Mouse (Mus musculus) midbrain, embryonic 12.5 days (tissue): ENCODE measurements at regions not wholly inside any gene's neighbourhood (a gene's known extent, or its start where the extent isn't known, plus 50 kb on each side); places are given as distances from the start of the nearest gene placed in this dataset.

Source experiments
- ATAC-seq: fragments of 200-750 bp; cut with Nextera tagmentation; 2 replicates; pipeline ENCODE4 v1.8.0; 2017; ENCODE audit warnings: low read depth, moderate TSS enrichment, moderate library complexity; ENCODE audit not compliant: low FRiP score
- H3K27ac ChIP-seq: fragments of 300-500 bp; sonication (generic); replicated peaks from 2 replicates; pipeline ENCODE4 v1.5.1; 2016; ENCODE audit warnings: mild to moderate bottlenecking
- H3K27me3 ChIP-seq: fragments of 300-500 bp; sonication (generic); 2 replicates; pipeline ENCODE4 v1.6.1; 2016; ENCODE audit warnings: mild to moderate bottlenecking
- H3K36me3 ChIP-seq: fragments of 300-500 bp; sonication (generic); 2 replicates; pipeline ENCODE4 v1.6.1; 2016
- H3K4me1 ChIP-seq: fragments of 300-500 bp; sonication (generic); 2 replicates; pipeline ENCODE4 v1.6.1; 2016
- H3K4me2 ChIP-seq: fragments of 300-500 bp; sonication (generic); replicated peaks from 2 replicates; pipeline ENCODE4 v1.6.1; 2016; ENCODE audit warnings: mild to moderate bottlenecking, moderate library complexity
- H3K4me3 ChIP-seq: fragments of 300-500 bp; sonication (generic); 2 replicates; pipeline ENCODE4 v1.5.1; 2016; ENCODE audit warnings: mild to moderate bottlenecking
- H3K9ac ChIP-seq: fragments of 300-500 bp; sonication (generic); replicated peaks from 2 replicates; pipeline ENCODE4 v1.6.1; 2016; ENCODE audit warnings: mild to moderate bottlenecking, moderate library complexity
- H3K9me3 ChIP-seq: fragments of 300-500 bp; sonication (generic); 2 replicates; pipeline ENCODE4 v1.6.1; 2016; ENCODE audit warnings: mild to moderate bottlenecking
- WGBS: fragments of 180-500 bp; shearing (Covaris S2); methylation state at CpG from one replicate; pipeline ENCODE4 v1.1.7; 2016; 5-methylcytosine and 5-hydroxymethylcytosine counted together

GRCm38 (mm10) chr9:47054595-47054994, 56.1 kb downstream of the Gm4791 start:
- H3K36me3 ChIP-seq, result no peaks in the 10 kb centered on the region
- WGBS, result 70% methylated on average over 10 of the region's 10 CpGs

GRCm38 (mm10) chr9:47055558-47055957, 57.0 kb downstream of the Gm4791 start:
- H3K4me3 ChIP-seq, result no peak overlapping the region
- H3K4me1 ChIP-seq, result no peaks in the 10 kb centered on the region
- no peak for ATAC-seq
- no peak overlapping the region for H3K4me2 ChIP-seq
- no peak overlapping the region for H3K9ac ChIP-seq
- H3K9me3 ChIP-seq, result no peaks in the 10 kb centered on the region
- no peaks in the 10 kb centered on the region for H3K27me3 ChIP-seq
- no peaks in the 10 kb centered on the region for H3K36me3 ChIP-seq
- no peak overlapping the region for H3K27ac ChIP-seq
- 85% methylated on average over 6 of the region's 6 CpGs for WGBS

More at GRCm38 (mm10) chr9:47054595-47054994, 56.1 kb downstream of the Gm4791 start:
- H3K4me2 ChIP-seq, result no peak overlapping the region
- 0 out of 2 replicates have a peak, but pooled peaks cover 5% of the 10 kb centered on the region for H3K9me3 ChIP-seq
- no peak overlapping the region for H3K9ac ChIP-seq
- H3K27ac ChIP-seq, result no peak overlapping the region
- H3K4me1 ChIP-seq, result no peaks in the 10 kb centered on the region
- ATAC-seq, result no peak
- no peaks in the 10 kb centered on the region for H3K27me3 ChIP-seq
- H3K4me3 ChIP-seq, result no peak overlapping the region

- no peaks in the 10 kb centered on the region for H3K27me3 ChIP-seq
- 0 out of 2 replicates have a peak, but pooled peaks cover 2% of the 10 kb centered on the region for H3K4me1 ChIP-seq
- H3K27ac ChIP-seq, result no peak overlapping the region
- no peak overlapping the region for H3K9ac ChIP-seq
- H3K36me3 ChIP-seq, result no peaks in the 10 kb centered on the region
- ATAC-seq, result no peak
- no peak overlapping the region for H3K4me2 ChIP-seq
- 81% methylated on average over 7 of the region's 7 CpGs for WGBS
- H3K9me3 ChIP-seq, result no peaks in the 10 kb centered on the region
- no peak overlapping the region for H3K4me3 ChIP-seq
Observed at GRCm38 (mm10) chr9:47059339-47060005, 60.9 kb downstream of the Gm4791 start.

GRCm38 (mm10) chr9:47060757-47061156, 62.2 kb downstream of the Gm4791 start:
- Histone ChIP-seq H3K27ac (no peak overlapping the region), H3K4me1 (0 out of 2 replicates have a peak, but pooled peaks cover 2% of the 10 kb centered on the region), H3K4me2 (no peak overlapping the region), H3K9me3 (no peaks in the 10 kb centered on the region), H3K27me3 (no peaks in the 10 kb centered on the region), H3K4me3 (no peak overlapping the region), H3K9ac (no peak overlapping the region), H3K36me3 (no peaks in the 10 kb centered on the region)
- WGBS, result 82% methylated on average over 2 of the region's 2 CpGs
- ATAC-seq, result no peak

GRCm38 (mm10) chr9:47062516-47062915, 64.0 kb downstream of the Gm4791 start:
- Histone ChIP-seq H3K9ac (no peak overlapping the region), H3K27ac (no peak overlapping the region), H3K4me3 (no peak overlapping the region), H3K4me2 (no peak overlapping the region), H3K4me1 (0 out of 2 replicates have a peak, but pooled peaks cover 2% of the 10 kb centered on the region), H3K9me3 (no peaks in the 10 kb centered on the region), H3K27me3 (no peaks in the 10 kb centered on the region), H3K36me3 (no peaks in the 10 kb centered on the region)
- 87% methylated on average over 7 of the region's 7 CpGs for WGBS
- ATAC-seq, result no peak

- WGBS, result 78% methylated on average over 5 of the region's 5 CpGs
- Histone ChIP-seq H3K27me3 (no peaks in the 10 kb centered on the region), H3K36me3 (no peaks in the 10 kb centered on the region), H3K4me2 (no peak overlapping the region), H3K4me3 (no peak overlapping the region), H3K27ac (no peak overlapping the region), H3K4me1 (0 out of 2 replicates have a peak, but pooled peaks cover 2% of the 10 kb centered on the region), H3K9me3 (no peaks in the 10 kb centered on the region), H3K9ac (no peak overlapping the region)
- no peak for ATAC-seq
Observed at GRCm38 (mm10) chr9:47063751-47064150, 65.2 kb downstream of the Gm4791 start.

- H3K4me2 ChIP-seq, result no peak overlapping the region
- no peaks in the 10 kb centered on the region for H3K36me3 ChIP-seq
- no peak overlapping the region for H3K4me3 ChIP-seq
- no peak for ATAC-seq
- 85% methylated on average over 5 of the region's 5 CpGs for WGBS
- H3K9ac ChIP-seq, result no peak overlapping the region
- H3K9me3 ChIP-seq, result no peaks in the 10 kb centered on the region
- peaks cover 7% of the 10 kb centered on the region; the same call in 1 of the 2 replicates for H3K4me1 ChIP-seq
- no peak overlapping the region for H3K27ac ChIP-seq
- no peaks in the 10 kb centered on the region for H3K27me3 ChIP-seq
Observed at GRCm38 (mm10) chr9:47064463-47065032, 66.0 kb downstream of the Gm4791 start.

GRCm38 (mm10) chr9:47069436-47069835, 70.9 kb downstream of the Gm4791 start:
- H3K9ac ChIP-seq, result no peak overlapping the region
- no peak overlapping the region for H3K4me3 ChIP-seq
- H3K4me1 ChIP-seq, result peaks cover 9% of the 10 kb centered on the region; the same call in 1 of the 2 replicates
- no peak overlapping the region for H3K4me2 ChIP-seq
- 27% methylated on average over 5 of the region's 5 CpGs for WGBS
- H3K27me3 ChIP-seq, result no peaks in the 10 kb centered on the region
- H3K36me3 ChIP-seq, result no peaks in the 10 kb centered on the region
- H3K9me3 ChIP-seq, result no peaks in the 10 kb centered on the region
- ATAC-seq, result no peak
- peak overlapping the region; percentile 36 for H3K27ac ChIP-seq

GRCm38 (mm10) chr9:47070958-47071357, 72.4 kb downstream of the Gm4791 start:
- H3K27me3 ChIP-seq, result no peaks in the 10 kb centered on the region
- 89% methylated on average over 5 of the region's 5 CpGs for WGBS
- H3K4me2 ChIP-seq, result no peak overlapping the region
- H3K27ac ChIP-seq, result no peak overlapping the region
- H3K9me3 ChIP-seq, result no peaks in the 10 kb centered on the region
- no peak for ATAC-seq
- no peak overlapping the region for H3K4me3 ChIP-seq
- no peak overlapping the region for H3K9ac ChIP-seq
- no peaks in the 10 kb centered on the region for H3K36me3 ChIP-seq
- H3K4me1 ChIP-seq, result peaks cover 14% of the 10 kb centered on the region

GRCm38 (mm10) chr9:47076946-47077345, 78.4 kb downstream of the Gm4791 start:
- Histone ChIP-seq H3K36me3 (no peaks in the 10 kb centered on the region), H3K4me1 (peaks cover 16% of the 10 kb centered on the region), H3K27me3 (no peaks in the 10 kb centered on the region), H3K9ac (no peak overlapping the region), H3K4me2 (no peak overlapping the region), H3K9me3 (no peaks in the 10 kb centered on the region; the same call in 1 of the 2 replicates), H3K27ac (peak overlapping the region; percentile 39), H3K4me3 (no peak overlapping the region)
- ATAC-seq, result no peak
- 3% methylated on average over 6 of the region's 6 CpGs for WGBS

- no peak for ATAC-seq
Observed at GRCm38 (mm10) chr9:47077416-47077815, 78.9 kb downstream of the Gm4791 start.

GRCm38 (mm10) chr9:47077945-47078344, 79.4 kb downstream of the Gm4791 start:
- Histone ChIP-seq H3K4me1 (peaks cover 16% of the 10 kb centered on the region), H3K9me3 (no peaks in the 10 kb centered on the region; the same call in 1 of the 2 replicates), H3K27ac (no peak overlapping the region), H3K36me3 (no peaks in the 10 kb centered on the region), H3K4me3 (no peak overlapping the region), H3K9ac (no peak overlapping the region), H3K4me2 (no peak overlapping the region), H3K27me3 (no peaks in the 10 kb centered on the region)
- WGBS, result 98% methylated on average over 3 of the region's 3 CpGs
- no peak for ATAC-seq

More at GRCm38 (mm10) chr9:47077416-47077815, 78.9 kb downstream of the Gm4791 start:
- no peaks in the 10 kb centered on the region; the same call in 1 of the 2 replicates for H3K9me3 ChIP-seq
- no peak overlapping the region for H3K9ac ChIP-seq
- H3K27ac ChIP-seq, result peak overlapping the region; percentile 39; the same call in 1 of the 2 replicates
- H3K36me3 ChIP-seq, result no peaks in the 10 kb centered on the region
- H3K27me3 ChIP-seq, result no peaks in the 10 kb centered on the region
- H3K4me1 ChIP-seq, result peaks cover 16% of the 10 kb centered on the region
- H3K4me2 ChIP-seq, result no peak overlapping the region
- WGBS, result 25% methylated on average over 2 of the region's 2 CpGs
- H3K4me3 ChIP-seq, result no peak overlapping the region
